Mouse (Mus musculus) liver, embryonic 15.5 days (tissue): ENCODE data around the gene Slc7a7. TPM values are rescaled to one million over a fixed set of nuclear protein-coding genes. Genes with fewer than 3 reads are reported as not detected.
"Not testable (repeated sequence)": the region's sequence is repeated elsewhere in the genome, so short reads cannot be mapped to it uniquely, and the experiment has no call there.

Source experiments
- ATAC-seq: fragments of 200-750 bp; cut with Nextera tagmentation; 2 replicates; pipeline ENCODE4 v1.8.0; 2017; ENCODE audit warnings: moderate number of reproducible peaks, mild to moderate bottlenecking, moderate library complexity; ENCODE audit not compliant: insufficient read depth
- H3K27ac ChIP-seq: fragments of 300-500 bp; sonication (generic); replicated peaks from 2 replicates; pipeline ENCODE4 v1.5.1; 2015; ENCODE audit warnings: mild to moderate bottlenecking, inconsistent platforms
- H3K27me3 ChIP-seq: fragments of 300-500 bp; sonication (generic); 2 replicates; pipeline ENCODE4 v1.6.1; 2015; ENCODE audit warnings: mild to moderate bottlenecking, inconsistent platforms
- H3K36me3 ChIP-seq: fragments of 300-500 bp; sonication (generic); replicated peaks from 2 replicates; pipeline ENCODE4 v1.6.1; 2015; ENCODE audit warnings: moderate library complexity, mild to moderate bottlenecking, inconsistent platforms
- H3K4me1 ChIP-seq: fragments of 300-500 bp; sonication (generic); replicated peaks from 2 replicates; pipeline ENCODE4 v1.6.1; 2015; ENCODE audit warnings: inconsistent platforms
- H3K4me2 ChIP-seq: fragments of 300-500 bp; sonication (generic); 2 replicates; pipeline ENCODE4 v1.6.1; 2015; ENCODE audit warnings: moderate library complexity, mild to moderate bottlenecking, inconsistent platforms
- H3K4me3 ChIP-seq: fragments of 300-500 bp; sonication (generic); replicated peaks from 2 replicates; pipeline ENCODE4 v1.5.1; 2015; ENCODE audit warnings: mild to moderate bottlenecking, inconsistent platforms
- H3K9ac ChIP-seq: fragments of 300-500 bp; sonication (generic); 2 replicates; pipeline ENCODE4 v1.6.1; 2015; ENCODE audit warnings: moderate library complexity, mild to moderate bottlenecking, inconsistent platforms
- H3K9me3 ChIP-seq: fragments of 300-500 bp; sonication (generic); replicated peaks from 2 replicates; pipeline ENCODE4 v1.6.1; 2016; ENCODE audit warnings: inconsistent platforms
- WGBS: fragments of 180-500 bp; shearing (Covaris S2); methylation state at CpG from one replicate; pipeline ENCODE4 v1.1.7; 2015; ENCODE audit warnings: mixed read lengths; ENCODE audit not compliant: insufficient replicate concordance; 5-methylcytosine and 5-hydroxymethylcytosine counted together
- polyA plus RNA-seq: library from polyadenylated mRNA; unstranded; fragments of >200 nt; fragmentation: Nextera tagmentation; extraction: Ambion mirVana; gene quantifications from 2 replicates; pipeline ENCODE4 v1.2.1, GENCODE M21; 2015

Gene Slc7a7
- polyA plus RNA-seq, 1 experiment from 2014 or later, result 10.5 TPM

DNA sequence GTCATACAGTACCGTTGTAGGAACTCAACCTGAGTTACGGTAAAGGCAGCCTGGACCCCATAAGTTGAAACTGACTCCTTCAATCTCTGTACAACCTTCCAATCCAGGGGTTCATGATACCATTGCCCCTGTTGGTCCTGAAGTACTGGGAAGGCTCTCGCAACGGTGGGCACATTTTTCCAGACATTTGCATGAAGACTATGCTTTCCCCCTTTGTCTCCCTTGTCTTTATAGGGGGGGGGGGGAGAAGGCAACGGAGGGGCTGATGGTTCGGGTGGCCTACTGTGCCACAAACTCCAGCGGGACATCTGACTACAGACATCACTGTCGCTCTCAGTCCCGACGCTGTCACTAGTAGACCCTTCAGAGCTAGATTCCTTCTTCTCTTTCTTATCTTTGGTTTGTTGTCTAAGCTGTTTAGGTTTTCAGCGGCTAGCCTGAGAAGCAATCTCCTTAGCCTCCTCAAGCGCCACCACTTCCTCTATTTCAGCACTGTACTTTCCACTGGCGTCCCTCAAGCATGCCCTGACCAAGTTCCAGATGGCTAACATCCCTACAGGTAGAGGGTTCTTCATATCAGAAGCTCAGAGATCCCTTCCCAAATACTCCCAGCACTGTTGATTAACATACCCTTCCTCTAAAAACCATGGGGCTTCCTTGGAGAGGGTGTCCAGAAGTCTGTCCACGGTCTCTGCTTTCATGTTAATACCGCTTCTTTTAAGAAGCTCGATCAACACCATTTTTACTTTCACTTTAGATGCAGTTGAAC lies 66.6 kb downstream of the Slc7a7 start:
- H3K9me3 ChIP-seq, H3K4me2 ChIP-seq, H3K4me3 ChIP-seq, H3K27me3 ChIP-seq, H3K9ac ChIP-seq, H3K36me3 ChIP-seq, H3K27ac ChIP-seq, ATAC-seq, H3K4me1 ChIP-seq: not testable (repeated sequence)
- 52% methylated on average over 16 of the region's 16 CpGs for WGBS

DNA sequence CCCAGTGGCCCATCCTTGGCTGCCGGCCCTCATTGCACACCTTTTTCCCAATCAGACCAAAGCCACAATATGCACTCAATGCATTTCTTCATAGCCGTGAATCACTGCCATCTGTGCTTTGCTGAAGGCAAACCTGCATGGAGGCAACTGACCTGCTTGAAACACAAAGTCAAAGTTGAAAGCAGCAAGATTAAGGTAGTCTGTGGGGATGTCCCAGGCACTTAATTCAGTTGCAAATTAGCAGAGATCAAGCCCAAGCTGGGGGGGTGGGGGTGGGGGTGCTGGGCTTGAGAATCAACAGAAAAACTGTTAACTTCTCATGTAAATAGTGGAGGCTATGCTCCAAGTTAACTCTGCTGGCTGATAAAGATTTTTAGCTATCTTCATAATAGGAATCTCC lies 75.8 kb downstream of the Slc7a7 start:
- 39% methylated on average over 2 of the region's 2 CpGs for WGBS
- H3K36me3 ChIP-seq, H3K27me3 ChIP-seq, H3K27ac ChIP-seq, ATAC-seq, H3K4me2 ChIP-seq, H3K4me3 ChIP-seq, H3K4me1 ChIP-seq, H3K9me3 ChIP-seq, H3K9ac ChIP-seq: not testable (repeated sequence)

DNA sequence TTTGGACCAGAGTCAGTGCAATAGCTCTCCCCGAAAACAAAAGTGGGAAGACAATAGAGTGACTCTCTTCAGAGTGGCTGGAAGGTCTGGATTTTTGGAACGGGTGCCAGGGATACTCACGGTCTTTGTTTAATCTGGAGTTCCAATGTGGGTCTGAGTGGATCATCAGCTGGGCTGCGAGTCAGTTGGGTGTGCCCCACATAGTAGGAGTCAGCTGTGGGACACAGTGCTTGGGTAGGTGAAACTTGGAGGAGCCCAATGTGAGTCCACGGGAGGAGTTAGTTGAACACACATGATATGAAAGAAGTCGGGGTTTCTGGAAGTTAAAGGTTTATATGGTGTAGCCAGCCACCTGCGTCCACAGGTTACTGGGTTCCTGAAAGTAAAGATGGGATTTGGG lies 76.7 kb downstream of the Slc7a7 start:
- Histone ChIP-seq H3K27me3 (no peaks in the 10 kb centered on the region), H3K4me1 (no peaks in the 10 kb centered on the region), H3K36me3 (no peaks in the 10 kb centered on the region), H3K9ac (no peak overlapping the region), H3K27ac (no peak overlapping the region), H3K4me3 (no peak overlapping the region), H3K4me2 (no peak overlapping the region), H3K9me3 (no peaks in the 10 kb centered on the region)
- no peak for ATAC-seq
- 51% methylated on average over 7 of the region's 7 CpGs for WGBS

DNA sequence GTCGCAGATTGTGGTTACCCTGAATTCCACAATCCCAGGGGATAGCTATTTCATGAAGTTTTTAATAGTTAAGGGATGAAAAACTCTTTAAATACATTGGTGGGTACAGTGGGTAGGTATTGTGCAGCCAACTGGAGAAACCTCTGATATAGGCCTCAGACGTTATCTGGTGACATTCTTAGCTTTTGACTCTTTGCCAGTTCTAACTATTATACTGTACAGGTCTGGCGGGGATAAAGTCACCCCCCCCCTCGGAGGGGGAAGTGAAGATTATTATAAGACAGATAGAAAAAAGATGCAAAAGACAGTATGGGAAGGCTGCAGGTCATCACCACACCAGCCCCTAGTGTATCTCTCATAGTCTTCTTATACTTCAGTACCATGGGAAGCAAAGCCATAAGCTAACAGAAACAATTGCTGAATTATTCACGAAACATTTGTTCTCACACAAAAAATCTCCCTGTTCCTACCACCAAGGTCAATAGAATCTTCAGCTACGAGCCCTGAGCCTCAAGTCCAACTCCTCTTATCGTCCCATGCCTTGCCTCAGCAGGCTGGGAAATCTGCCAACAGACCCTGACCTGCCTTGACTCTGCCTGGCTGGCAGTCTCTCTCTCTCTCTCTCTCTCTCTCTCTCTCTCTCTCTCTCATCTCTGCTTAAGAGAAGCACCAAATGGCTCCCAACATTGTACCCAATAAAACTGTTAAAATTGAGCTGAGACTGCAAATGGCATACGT lies 84.0 kb downstream of the Slc7a7 start:
- no peak overlapping the region for H3K27ac ChIP-seq
- H3K9ac ChIP-seq, result no peak overlapping the region
- H3K4me2 ChIP-seq, result no peak overlapping the region
- H3K4me3 ChIP-seq, result no peak overlapping the region
- WGBS, result 44% methylated on average over 8 of the region's 8 CpGs
- no peaks in the 10 kb centered on the region for H3K36me3 ChIP-seq
- H3K9me3 ChIP-seq, result no peaks in the 10 kb centered on the region
- H3K4me1 ChIP-seq, result no peaks in the 10 kb centered on the region
- ATAC-seq, result no peak
- H3K27me3 ChIP-seq, result no peaks in the 10 kb centered on the region

DNA sequence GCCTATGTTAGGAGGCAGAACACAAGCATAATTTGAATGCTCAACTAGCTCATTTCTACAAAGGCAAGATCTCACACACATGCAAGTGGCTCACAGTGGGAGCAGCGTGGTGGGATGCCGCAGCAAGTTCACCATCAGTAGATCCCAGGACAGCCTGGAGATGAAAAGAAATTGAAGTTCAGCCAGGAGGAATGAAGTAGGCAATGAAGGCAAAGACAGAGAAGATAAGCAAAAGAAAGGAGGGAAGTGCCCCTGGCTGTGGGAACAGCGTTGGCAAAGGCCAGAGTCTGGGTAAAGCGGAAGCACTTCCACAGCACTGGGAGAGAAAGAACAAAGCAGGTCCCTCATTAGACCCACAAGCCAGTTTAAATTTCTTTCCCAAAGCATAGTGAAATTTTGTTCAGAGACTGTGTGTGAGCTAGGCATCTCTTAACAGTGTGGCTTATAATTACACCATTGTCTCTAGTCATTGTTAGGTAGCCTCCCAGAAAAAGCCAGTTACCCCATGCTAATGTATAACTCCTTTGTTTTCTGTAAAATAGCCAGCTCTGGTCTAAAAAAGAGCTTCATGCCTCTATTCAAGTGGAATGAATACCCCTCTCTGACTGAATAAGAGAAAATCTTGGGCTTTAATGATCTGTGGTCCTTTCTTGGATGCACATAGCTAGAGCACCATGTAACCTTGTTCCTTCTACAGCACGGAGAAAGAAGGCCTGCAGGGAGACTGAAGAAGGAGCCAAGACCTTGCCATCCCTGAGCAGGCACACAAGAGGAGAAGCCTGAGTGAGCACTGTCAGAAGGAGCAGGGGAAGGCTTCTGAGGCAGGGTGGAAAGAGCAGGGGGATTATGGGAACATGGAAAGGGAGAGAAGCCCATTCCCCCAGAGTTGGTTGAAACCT lies 85.2 kb downstream of the Slc7a7 start:
- H3K4me3 ChIP-seq, result no peak overlapping the region
- H3K27me3 ChIP-seq, result no peaks in the 10 kb centered on the region
- H3K4me1 ChIP-seq, result no peaks in the 10 kb centered on the region
- H3K36me3 ChIP-seq, result no peaks in the 10 kb centered on the region
- H3K9me3 ChIP-seq, result no peaks in the 10 kb centered on the region
- H3K4me2 ChIP-seq, result no peak overlapping the region
- no peak for ATAC-seq
- no peak overlapping the region for H3K9ac ChIP-seq
- WGBS, result 61% methylated on average over 5 of the region's 5 CpGs
- no peak overlapping the region for H3K27ac ChIP-seq

DNA sequence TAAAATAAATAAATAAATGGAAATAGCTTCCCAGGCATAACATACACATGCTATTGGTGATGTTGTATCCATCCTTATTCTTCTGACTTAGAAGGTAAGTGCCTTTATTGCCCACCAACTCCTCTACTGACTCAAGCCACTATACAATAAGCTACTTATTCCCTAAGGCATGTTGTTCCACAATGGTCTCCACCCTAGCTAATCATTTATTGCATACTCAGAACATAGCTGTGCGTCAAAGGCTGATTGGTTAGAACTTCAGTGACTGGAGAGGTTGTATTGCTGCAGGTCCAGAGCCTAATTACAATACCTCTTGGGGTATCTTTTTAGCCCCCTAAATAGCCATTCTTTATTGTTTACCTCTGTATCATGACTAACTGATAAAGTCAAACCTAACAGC lies 86.4 kb downstream of the Slc7a7 start:
- Histone ChIP-seq H3K9ac (no peak overlapping the region), H3K9me3 (no peaks in the 10 kb centered on the region), H3K36me3 (no peaks in the 10 kb centered on the region), H3K4me3 (no peak overlapping the region), H3K27me3 (no peaks in the 10 kb centered on the region), H3K27ac (no peak overlapping the region), H3K4me1 (no peaks in the 10 kb centered on the region), H3K4me2 (no peak overlapping the region)
- no peak for ATAC-seq
- 71% methylated on average over 1 of the region's 1 CpGs for WGBS

DNA sequence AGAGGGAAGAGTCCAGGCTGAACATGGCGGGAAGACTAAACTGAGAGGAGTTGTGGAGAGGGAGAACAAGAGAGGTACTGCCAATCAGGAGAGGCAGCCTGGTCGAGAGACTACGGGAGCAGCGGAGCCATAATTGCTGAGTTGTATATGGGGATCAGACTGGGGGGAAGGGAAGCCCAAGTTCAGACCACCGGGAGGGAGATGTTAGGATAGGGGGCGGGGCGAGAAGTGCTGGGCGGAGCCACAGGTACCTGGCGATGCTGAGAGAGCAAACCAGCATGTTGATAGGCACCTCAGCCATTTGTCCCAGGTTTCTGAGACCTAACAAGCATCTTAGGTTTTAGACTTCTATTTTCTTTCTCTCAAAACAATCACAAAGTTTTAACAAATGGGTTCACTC lies 88.4 kb downstream of the Slc7a7 start:
- no peak for ATAC-seq
- H3K36me3 ChIP-seq, result no peaks in the 10 kb centered on the region
- no peaks in the 10 kb centered on the region for H3K9me3 ChIP-seq
- H3K4me1 ChIP-seq, result no peaks in the 10 kb centered on the region
- H3K4me2 ChIP-seq, result no peak overlapping the region
- H3K27ac ChIP-seq, result no peak overlapping the region
- H3K27me3 ChIP-seq, result no peaks in the 10 kb centered on the region
- 42% methylated on average over 9 of the region's 9 CpGs for WGBS
- H3K4me3 ChIP-seq, result no peak overlapping the region
- no peak overlapping the region for H3K9ac ChIP-seq

DNA sequence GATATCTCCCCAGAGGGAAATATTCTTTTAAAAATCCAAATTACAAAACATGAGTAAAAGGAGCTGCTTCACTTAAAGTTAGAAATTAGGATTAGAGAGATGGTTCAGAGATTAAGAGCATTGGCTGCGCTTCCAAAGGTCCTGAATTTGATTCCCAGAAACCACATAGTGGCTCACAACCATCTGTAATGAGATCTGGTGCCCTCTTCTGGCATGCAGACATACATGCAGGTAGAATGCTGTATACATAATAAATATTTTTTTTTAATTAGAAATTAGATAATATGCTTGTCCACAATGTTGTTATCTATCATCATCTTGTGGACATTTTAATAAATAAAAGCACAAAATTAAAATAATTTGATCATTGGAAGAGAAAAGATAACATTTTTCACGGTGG lies 89.0 kb downstream of the Slc7a7 start:
- Histone ChIP-seq H3K4me2 (no peak overlapping the region), H3K27ac (no peak overlapping the region), H3K36me3 (no peaks in the 10 kb centered on the region), H3K4me3 (no peak overlapping the region), H3K9ac (no peak overlapping the region), H3K9me3 (no peaks in the 10 kb centered on the region), H3K4me1 (no peaks in the 10 kb centered on the region), H3K27me3 (no peaks in the 10 kb centered on the region)
- no peak for ATAC-seq
- WGBS, result 51% methylated on average over 2 of the region's 2 CpGs

DNA sequence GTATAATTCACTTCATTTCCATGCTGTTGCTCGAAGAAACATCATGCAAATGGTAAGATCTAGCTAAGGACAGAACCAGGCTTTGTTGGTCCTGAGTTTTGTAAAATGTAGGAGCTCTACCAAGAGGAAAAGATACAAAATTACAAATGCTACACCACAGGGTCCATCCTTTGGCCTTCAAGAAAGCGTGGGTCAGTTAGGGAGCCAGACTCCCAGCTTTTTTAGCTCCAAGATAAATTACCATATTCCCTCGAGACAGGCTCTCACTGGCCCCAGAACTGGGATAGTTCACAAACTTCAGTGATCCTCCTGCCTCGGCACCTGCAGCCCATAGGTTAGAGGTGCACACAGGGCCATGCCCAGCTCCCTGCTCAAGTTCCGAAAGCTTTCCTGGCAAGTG lies 93.1 kb downstream of the Slc7a7 start:
- Histone ChIP-seq H3K4me1 (no peaks in the 10 kb centered on the region), H3K9ac (no peak overlapping the region), H3K27ac (no peak overlapping the region), H3K36me3 (no peaks in the 10 kb centered on the region), H3K27me3 (no peaks in the 10 kb centered on the region), H3K9me3 (no peaks in the 10 kb centered on the region), H3K4me3 (no peak overlapping the region), H3K4me2 (no peak overlapping the region)
- 60% methylated on average over 5 of the region's 5 CpGs for WGBS
- no peak for ATAC-seq

DNA sequence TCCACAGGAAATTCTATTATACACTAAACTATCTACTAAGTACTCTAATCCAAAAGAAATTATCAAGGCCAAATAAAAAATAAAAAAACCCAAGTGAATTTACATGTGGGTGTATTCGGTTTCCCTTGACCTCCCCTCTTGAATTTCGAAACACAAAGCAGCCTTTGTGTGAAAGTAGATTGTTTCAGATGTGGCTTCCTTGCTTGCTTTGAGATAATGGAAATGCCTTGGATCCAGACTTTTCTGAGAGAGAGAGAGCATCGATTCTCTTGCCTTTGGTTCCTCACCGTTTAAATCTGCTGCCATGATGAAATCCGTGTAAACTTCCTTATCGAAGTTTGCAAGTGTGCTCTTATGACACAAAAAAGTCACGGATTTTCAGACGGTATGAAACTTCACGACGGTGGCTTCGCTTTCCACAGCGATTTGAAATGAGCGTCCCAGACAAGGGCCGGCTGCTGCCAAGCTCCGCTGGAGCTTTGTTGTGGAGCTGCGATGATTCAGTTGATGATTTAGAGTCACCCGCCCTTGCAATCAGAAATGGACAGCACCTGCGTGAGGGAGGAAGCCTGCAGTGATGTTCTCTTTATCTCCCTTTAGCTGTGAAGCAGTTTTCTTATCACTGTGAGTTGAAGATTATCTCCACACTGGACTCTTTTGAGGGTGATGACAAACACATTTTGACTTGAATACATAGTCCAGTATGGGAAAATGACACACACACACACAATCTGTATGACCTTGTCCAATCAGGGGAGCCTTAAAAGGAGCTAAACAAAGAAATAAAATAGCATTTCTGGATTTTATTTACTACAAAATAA lies 95.8 kb downstream of the Slc7a7 start:
- Histone ChIP-seq H3K4me3 (no peak overlapping the region), H3K4me1 (no peaks in the 10 kb centered on the region), H3K27me3 (no peaks in the 10 kb centered on the region), H3K4me2 (no peak overlapping the region), H3K27ac (no peak overlapping the region), H3K9me3 (no peaks in the 10 kb centered on the region), H3K9ac (no peak overlapping the region), H3K36me3 (no peaks in the 10 kb centered on the region)
- no peak for ATAC-seq
- 62% methylated on average over 18 of the region's 18 CpGs for WGBS
